In the genomic region with DNA sequence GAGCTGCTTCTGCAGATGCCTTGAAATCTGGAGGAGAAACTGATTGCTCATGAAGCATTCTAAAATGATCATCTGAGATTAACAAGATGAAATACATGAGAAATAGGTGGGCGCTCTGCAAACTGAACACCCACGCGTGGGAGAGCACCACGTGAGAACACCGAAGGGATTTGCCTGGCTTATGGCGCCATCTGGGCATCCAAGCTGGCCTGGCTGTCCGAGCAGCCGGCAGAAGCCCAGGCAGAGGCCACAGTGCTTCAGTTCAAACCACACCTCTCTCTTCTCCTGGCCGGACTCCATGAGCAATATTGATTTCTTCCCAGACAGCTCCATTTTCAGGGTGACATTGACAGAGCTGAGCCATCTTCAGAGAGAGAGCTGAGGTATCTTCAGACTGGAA, we compare ENCODE assay signal across 12 mouse cellular contexts. TPM values are rescaled to one million over a fixed set of nuclear protein-coding genes. Genes with fewer than 3 reads are reported as not detected.
DNase-seq lines count a peak whose midpoint lies in the region; ATAC-seq and TF ChIP-seq lines count a peak whose summit lies in the region.
"Had no signal": no experiment of that assay in that cellular context is flagged by ENCODE, and none has a peak within 500 bp of the region (broad histone marks: within the 10 kb centered on the region; RNA-seq: fewer than 3 reads in every experiment).

No protein-coding gene starts in this region.

- no peaks in the 10 kb centered on the region for H3K27me3 ChIP-seq in hindbrain, postnatal 0 days (ENCODE audit: insufficient read depth, low read length)
- H3K27me3 ChIP-seq in hindbrain, embryonic 14.5 days (ENCODE audit: control insufficient read depth, insufficient read depth, low read length), result no peaks in the 10 kb centered on the region
- H3K27me3 ChIP-seq: forebrain, embryonic 15.5 days had no signal

- DNase-seq in hindbrain, postnatal 0 days (ENCODE audit: low spot score), result peak; percentile 69
- no peak for DNase-seq in hindbrain, embryonic 14.5 days (ENCODE audit: low spot score)
- peak; percentile 80 to 83 for DNase-seq in cerebellum, postnatal 14 days
- peak; percentile 53 to 56 for DNase-seq in layer of hippocampus, postnatal 14 days (ENCODE audit: low spot score in 2 of 2)
- DNase-seq in right cerebral cortex, postnatal 10 days (ENCODE audit: low spot score in 2 of 2), result peak; percentile 75 to 82
- DNase-seq in ovary, adult 18-20 months (ENCODE audit: low spot score), result no peak
- no peak for DNase-seq in heart, adult 8-10 months (ENCODE audit: low spot score)
- DNase-seq: lung, postnatal 36 days had no signal

- WGBS in hindbrain, postnatal 0 days, result 44% methylated on average over 9 of the region's 9 CpGs
- 74% methylated on average over 9 of the region's 9 CpGs for WGBS in hindbrain, embryonic 14.5 days

- no peak overlapping the region for H3K4me3 ChIP-seq in hindbrain, postnatal 0 days (ENCODE audit: low read length)
- no peak overlapping the region for H3K4me3 ChIP-seq in hindbrain, embryonic 14.5 days (replicated peaks; ENCODE audit: low read length)
- H3K4me3 ChIP-seq: forebrain, embryonic 15.5 days had no signal

- H3K36me3 ChIP-seq in hindbrain, postnatal 0 days (ENCODE audit: insufficient read depth, low read length), result no peaks in the 10 kb centered on the region
- no peaks in the 10 kb centered on the region for H3K36me3 ChIP-seq in hindbrain, embryonic 14.5 days (replicated peaks; ENCODE audit: control insufficient read depth, insufficient read depth)
- H3K36me3 ChIP-seq: forebrain, embryonic 15.5 days had no signal

- H3K4me2 ChIP-seq in hindbrain, postnatal 0 days (ENCODE audit: low read depth, low read length), result no peak overlapping the region
- H3K4me2 ChIP-seq in hindbrain, embryonic 14.5 days (replicated peaks), result no peak overlapping the region
- H3K4me2 ChIP-seq: forebrain, embryonic 15.5 days had no signal

- H3K4me1 ChIP-seq in hindbrain, postnatal 0 days (ENCODE audit: insufficient read depth, low read length), result 0 out of 2 replicates have a peak, but pooled peaks cover 3% of the 10 kb centered on the region
- H3K4me1 ChIP-seq in hindbrain, embryonic 14.5 days (replicated peaks; ENCODE audit: control insufficient read depth, insufficient read depth, low read length), result peaks cover 10% of the 10 kb centered on the region; the same call in 1 of the 2 replicates
- H3K4me1 ChIP-seq: forebrain, embryonic 15.5 days had no signal

- H3K27ac ChIP-seq in hindbrain, postnatal 0 days, result no peak overlapping the region
- H3K27ac ChIP-seq in hindbrain, embryonic 14.5 days, result no peak overlapping the region
- H3K27ac ChIP-seq: forebrain, embryonic 15.5 days had no signal

- no peak overlapping the region for H3K9ac ChIP-seq in hindbrain, postnatal 0 days (replicated peaks; ENCODE audit: low read length)
- H3K9ac ChIP-seq in hindbrain, embryonic 14.5 days, result no peak overlapping the region
- H3K9ac ChIP-seq: forebrain, embryonic 15.5 days had no signal

- no peak for ATAC-seq in hindbrain, postnatal 0 days
- no peak for ATAC-seq in hindbrain, embryonic 14.5 days (ENCODE audit: low FRiP score)
- no peak for ATAC-seq in granulocyte monocyte progenitor cell, adult 5-6 weeks (replicated peaks; ENCODE audit: poor library complexity, severe bottlenecking)
- ATAC-seq: forebrain, embryonic 15.5 days had no signal

- peak; percentile 27 for TF ChIP-seq CTCF in hindbrain, postnatal 0 days (IDR thresholded peaks at IDR 0.05; ENCODE audit: low read depth)

- H3K9me3 ChIP-seq in hindbrain, postnatal 0 days (ENCODE audit: low read length), result 0 out of 2 replicates have a peak, but pooled peaks cover 2% of the 10 kb centered on the region
- H3K9me3 ChIP-seq in hindbrain, embryonic 14.5 days (ENCODE audit: control insufficient read depth, low read length), result 0 out of 2 replicates have a peak, but pooled peaks cover 5% of the 10 kb centered on the region
- H3K9me3 ChIP-seq: forebrain, embryonic 15.5 days had no signal

RNA-seq across cellular contexts. Expression of a gene that starts 44.4 kb away (rescaled TPM):
- 0.29 and 2.6 TPM in 2 replicates for total RNA-seq in hindbrain, postnatal 0 days (2014; rRNA removed)
- 1.0 and 1.2 TPM in 2 replicates for polyA plus RNA-seq in hindbrain, postnatal 0 days (2015; fragmentation: Nextera tagmentation; extraction: Ambion mirVana)
- polyA plus RNA-seq in hindbrain, embryonic 14.5 days (2014; fragmentation: Nextera tagmentation; extraction: Ambion mirVana), result 0.35 and 0.57 TPM in 2 replicates
- 1 to 10 TPM in 1 of 2 experiments, under 1 TPM in 1; 0.90 to 1.5 TPM for total RNA-seq in layer of hippocampus, postnatal 14 days (2021)
- 0.19 TPM in 1 of 2 replicates, not detected in the other for total RNA-seq in granulocyte monocyte progenitor cell, adult 5-6 weeks (2014; fragmentation: Nextera tagmentation)
- total RNA-seq in granulocyte monocyte progenitor cell, adult 5-6 weeks (2017), result 0.10 and 0.13 TPM in 2 replicates
- not detected for total RNA-seq in heart, adult 8-10 months (2022)
- polyA plus RNA-seq: heart, postnatal 0 days had no signal

RNA-seq across cellular contexts. Expression of a gene that starts 49.8 kb away (rescaled TPM):
- total RNA-seq in hindbrain, postnatal 0 days (2014; rRNA removed), result 37.5 and 44.4 TPM in 2 replicates
- polyA plus RNA-seq in hindbrain, postnatal 0 days (2015; fragmentation: Nextera tagmentation; extraction: Ambion mirVana), result 15.2 and 16.3 TPM in 2 replicates
- 7.8 and 13.2 TPM in 2 replicates for polyA plus RNA-seq in hindbrain, embryonic 14.5 days (2014; fragmentation: Nextera tagmentation; extraction: Ambion mirVana)
- total RNA-seq in layer of hippocampus, postnatal 14 days (2021), result 10 to 100 TPM; 23.9 to 29.7 TPM
- 0.81 and 0.99 TPM in 2 replicates for total RNA-seq in granulocyte monocyte progenitor cell, adult 5-6 weeks (2014; fragmentation: Nextera tagmentation)
- not detected in 2 replicates for total RNA-seq in granulocyte monocyte progenitor cell, adult 5-6 weeks (2017)
- under 1 TPM; 0.14 to 1.00 (median 0.23) TPM for total RNA-seq in heart, adult 8-10 months (2022)
- total RNA-seq: common myeloid progenitor, adult 5-6 weeks had no signal

Comparison
In these comparisons a context has a peak if more than half of its experiments do, and no peak if none do; other contexts are left out.
1. DNase-seq: peak in hindbrain, postnatal 0 days (single experiment), cerebellum, postnatal 14 days (2 of 2), layer of hippocampus, postnatal 14 days (2 of 2) and right cerebral cortex, postnatal 10 days (2 of 2); none in hindbrain, embryonic 14.5 days (single experiment), ovary, adult 18-20 months (single experiment) and heart, adult 8-10 months (single experiment).
2. RNA of a gene that starts 49.8 kb away (total RNA-seq): 37.5 to 44.4 TPM in hindbrain, postnatal 0 days and 23.9 to 29.7 TPM in layer of hippocampus, postnatal 14 days; 0.81 to 0.99 TPM in granulocyte monocyte progenitor cell, adult 5-6 weeks and 0.14 to 1.00 TPM in heart, adult 8-10 months; every median in the first group is over 10 times any median in the second.